ENCODE assay signal across 16 mouse cellular contexts in the genomic region with DNA sequence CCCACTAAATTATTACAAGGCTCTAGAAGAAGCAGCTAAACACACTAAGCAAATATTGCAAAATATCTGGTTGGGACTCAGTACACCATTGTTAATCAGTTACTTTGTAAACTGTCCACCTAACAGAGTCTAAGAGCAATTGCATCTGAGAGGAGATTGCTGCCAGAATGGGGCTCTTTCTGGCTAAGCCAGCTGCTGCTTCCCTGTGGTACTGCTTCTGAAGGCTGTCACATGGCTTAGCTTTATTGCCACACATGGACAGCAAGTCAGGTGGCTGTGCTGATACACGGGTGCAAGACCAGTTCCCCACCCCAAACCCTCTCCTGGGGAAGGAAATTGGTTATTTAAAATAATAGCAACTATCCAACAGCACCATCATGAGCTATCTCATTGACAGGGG.
DNase-seq lines count a peak whose midpoint lies in the region; ATAC-seq and TF ChIP-seq lines count a peak whose summit lies in the region.
"Had no signal": no experiment of that assay in that cellular context is flagged by ENCODE, and none has a peak within 500 bp of the region (broad histone marks: within the 10 kb centered on the region; RNA-seq: fewer than 3 reads in every experiment).

No protein-coding gene starts in this region.

- ATAC-seq in forebrain, postnatal 0 days, result no peak
- ATAC-seq in forebrain, embryonic 16.5 days, result no peak
- peak; percentile 32 for ATAC-seq in lung, postnatal 0 days

- no peak overlapping the region for H3K4me2 ChIP-seq in forebrain, postnatal 0 days (ENCODE audit: low read depth)
- no peak overlapping the region for H3K4me2 ChIP-seq in forebrain, embryonic 16.5 days (ENCODE audit: low read length)
- no peak overlapping the region for H3K4me2 ChIP-seq in lung, postnatal 0 days (replicated peaks; ENCODE audit: low read depth, low read length)
- H3K4me2 ChIP-seq: hindbrain, embryonic 15.5 days; neural tube, embryonic 13.5 days had no signal

- H3K9ac ChIP-seq in forebrain, postnatal 0 days, result no peak overlapping the region
- H3K9ac ChIP-seq in forebrain, embryonic 16.5 days (replicated peaks; ENCODE audit: low read depth, low read length), result no peak overlapping the region
- H3K9ac ChIP-seq in lung, postnatal 0 days (replicated peaks; ENCODE audit: low read depth), result no peak overlapping the region
- H3K9ac ChIP-seq: hindbrain, embryonic 15.5 days; neural tube, embryonic 13.5 days had no signal

- no peaks in the 10 kb centered on the region for H3K36me3 ChIP-seq in forebrain, postnatal 0 days (ENCODE audit: insufficient read depth)
- no peaks in the 10 kb centered on the region for H3K36me3 ChIP-seq in forebrain, embryonic 16.5 days (ENCODE audit: control insufficient read depth, insufficient read depth)
- no peaks in the 10 kb centered on the region for H3K36me3 ChIP-seq in lung, postnatal 0 days (ENCODE audit: insufficient read depth, low read length)
- H3K36me3 ChIP-seq: embryonic facial prominence, embryonic 10.5 days; hindbrain, embryonic 15.5 days; neural tube, embryonic 13.5 days had no signal

- 0 out of 2 replicates have a peak overlapping the region, but pooled peaks have one; percentile 2 for H3K27ac ChIP-seq in forebrain, postnatal 0 days (ENCODE audit: low read depth, low read length)
- no peak overlapping the region for H3K27ac ChIP-seq in forebrain, embryonic 16.5 days (ENCODE audit: low read length)
- no peak overlapping the region for H3K27ac ChIP-seq in lung, postnatal 0 days (ENCODE audit: low read length)
- H3K27ac ChIP-seq: embryonic facial prominence, embryonic 10.5 days; heart, adult 2 months; hindbrain, embryonic 15.5 days; neural tube, embryonic 13.5 days had no signal

- WGBS in forebrain, postnatal 0 days, result 43% methylated on average over 1 of the region's 1 CpGs
- 52% methylated on average over 1 of the region's 1 CpGs for WGBS in forebrain, embryonic 16.5 days
- WGBS in lung, postnatal 0 days, result 12% methylated on average over 1 of the region's 1 CpGs

- H3K4me3 ChIP-seq in forebrain, postnatal 0 days (ENCODE audit: low read depth, low read length), result no peak overlapping the region
- H3K4me3 ChIP-seq in forebrain, embryonic 16.5 days (replicated peaks; ENCODE audit: low read length), result no peak overlapping the region
- H3K4me3 ChIP-seq in lung, postnatal 0 days (ENCODE audit: low read depth, low read length), result no peak overlapping the region
- H3K4me3 ChIP-seq: embryonic facial prominence, embryonic 10.5 days; erythroblast, embryonic 14.5 days; heart, adult 2 months; hindbrain, embryonic 15.5 days; neural tube, embryonic 13.5 days had no signal

- H3K9me3 ChIP-seq in forebrain, postnatal 0 days (ENCODE audit: low read length), result no peaks in the 10 kb centered on the region
- H3K9me3 ChIP-seq in forebrain, embryonic 16.5 days (ENCODE audit: control insufficient read depth, low read length), result no peaks in the 10 kb centered on the region
- H3K9me3 ChIP-seq in lung, postnatal 0 days (ENCODE audit: low read length), result no peaks in the 10 kb centered on the region
- H3K9me3 ChIP-seq: embryonic facial prominence, embryonic 10.5 days; hindbrain, embryonic 15.5 days; neural tube, embryonic 13.5 days had no signal

- no peak for DNase-seq in forebrain, postnatal 0 days
- peak; percentile 31 for DNase-seq in lung, postnatal 0 days (ENCODE audit: low spot score)
- no peak for DNase-seq in lung, postnatal 25 days (ENCODE audit: low spot score)
- peak; percentile 12 for DNase-seq in liver
- DNase-seq in mesoderm, embryonic 11.5 days (ENCODE audit: low read depth, low spot score), result peak; percentile 25
- no peak for DNase-seq in heart, postnatal 25 days (ENCODE audit: low spot score)
- no peak for DNase-seq in cerebellum, adult 8-10 months
- DNase-seq: cerebellum, postnatal 36 days; heart, adult 2 months; lung, adult 18-20 months; thymus, postnatal 14 days had no signal

- intact Hi-C loops in heart, postnatal 25 days (cut with DNase I), result no loop called here

- H3K4me1 ChIP-seq in forebrain, postnatal 0 days (ENCODE audit: insufficient read depth), result no peaks in the 10 kb centered on the region
- H3K4me1 ChIP-seq in forebrain, embryonic 16.5 days (replicated peaks; ENCODE audit: control insufficient read depth, insufficient read depth, low read length), result no peaks in the 10 kb centered on the region
- H3K4me1 ChIP-seq in lung, postnatal 0 days (ENCODE audit: insufficient read depth, low read depth, low read length), result no peaks in the 10 kb centered on the region
- H3K4me1 ChIP-seq: embryonic facial prominence, embryonic 10.5 days; hindbrain, embryonic 15.5 days had no signal

- no peak for TF ChIP-seq EP300 in lung, postnatal 0 days (IDR thresholded peaks at IDR 0.05)

- H3K27me3 ChIP-seq in forebrain, postnatal 0 days (ENCODE audit: insufficient read depth, low read length), result no peaks in the 10 kb centered on the region
- H3K27me3 ChIP-seq in forebrain, embryonic 16.5 days (replicated peaks; ENCODE audit: control insufficient read depth, insufficient read depth, low read length), result no peaks in the 10 kb centered on the region
- no peaks in the 10 kb centered on the region for H3K27me3 ChIP-seq in lung, postnatal 0 days (replicated peaks; ENCODE audit: insufficient read depth, low read length)
- H3K27me3 ChIP-seq: hindbrain, embryonic 15.5 days; neural tube, embryonic 13.5 days had no signal

- no peak for TF ChIP-seq CTCF in forebrain, postnatal 0 days (IDR thresholded peaks at IDR 0.05; ENCODE audit: low read depth)
- no peak for TF ChIP-seq CTCF in lung, postnatal 0 days (IDR thresholded peaks at IDR 0.05)

Comparison
In these comparisons a context has a peak if more than half of its experiments do, and no peak if none do; other contexts are left out.
1. DNase-seq: peak in lung, postnatal 0 days (single experiment), liver (single experiment) and mesoderm, embryonic 11.5 days (single experiment); none in forebrain, postnatal 0 days (single experiment), lung, postnatal 25 days (single experiment), heart, postnatal 25 days (single experiment) and cerebellum, adult 8-10 months (single experiment).